Mouse (Mus musculus): Measurements from ENCODE around the gene Dtd1. TPM values are rescaled to one million over a fixed set of nuclear protein-coding genes. Genes with fewer than 3 reads are reported as not detected.

The Dtd1 gene
- total and polyA plus RNA-seq, 3 experiments: 32.5 to 36.0 TPM; not detected in 1

- H3K27ac ChIP-seq (ENCODE audit: control insufficient read depth, low read depth, low read length): no peak overlapping the region
- no peaks in the 10 kb centered on the region; a peak in 1 of 4 replicates for H3K27me3 ChIP-seq (ENCODE audit: control insufficient read depth in 1 of 2, insufficient read depth in 2 of 2, low read length in 2 of 2)
- no peaks in the 10 kb centered on the region for H3K79me2 ChIP-seq (ENCODE audit: control insufficient read depth, insufficient read depth, low read length, poor library complexity)
- DNase-seq (ENCODE audit: low read depth, low spot score): no peak
- H3K4me1 ChIP-seq (ENCODE audit: control insufficient read depth in 1 of 2, insufficient read depth in 2 of 2, low read length in 2 of 2): no peaks in the 10 kb centered on the region
- H3K4me3 ChIP-seq (ENCODE audit: control insufficient read depth in 1 of 2, insufficient read depth in 1 of 2, low read depth in 2 of 2, low read length in 2 of 2): no peak overlapping the region
- no peaks in the 10 kb centered on the region for H3K36me3 ChIP-seq (ENCODE audit: control insufficient read depth in 1 of 2, insufficient read depth in 2 of 2, low read length in 2 of 2)
- H3K9ac ChIP-seq (ENCODE audit: control insufficient read depth, low read depth, low read length, poor library complexity, severe bottlenecking): no peak overlapping the region
- TF ChIP-seq CHD1 (IDR thresholded peaks at IDR 0.05; ENCODE audit: low read depth, low read length) (no peak), MAX (IDR thresholded peaks at IDR 0.05; ENCODE audit: low read length) (no peak), SIN3A (IDR thresholded peaks at IDR 0.05; ENCODE audit: low read length) (no peak), ELF1 (IDR thresholded peaks at IDR 0.05; ENCODE audit: low read depth, low read length) (no peak), ETS1 (IDR thresholded peaks at IDR 0.05; ENCODE audit: low read depth, low read length) (no peak), ZC3H11A (IDR thresholded peaks at IDR 0.05; ENCODE audit: low read depth, low read length) (no peak), ZNF384 (IDR thresholded peaks at IDR 0.05; ENCODE audit: low read depth, low read length) (no peak), GABPA (IDR thresholded peaks at IDR 0.05; ENCODE audit: low read depth, low read length) (no peak), EP300 (IDR thresholded peaks at IDR 0.05; ENCODE audit: low read depth in 1 of 2, low read length in 2 of 2) (no peak), KAT2A (conservative IDR thresholded peaks at IDR 0.05; ENCODE audit: low read depth, low read length) (no peak), ZMIZ1 (IDR thresholded peaks at IDR 0.05; ENCODE audit: low read depth, low read length) (no peak), TBP (IDR thresholded peaks at IDR 0.05; ENCODE audit: low read depth, low read length) (no peak), GATA1 (IDR thresholded peaks at IDR 0.05; ENCODE audit: low read depth, low read length) (no peak), MXI1 (IDR thresholded peaks at IDR 0.05; ENCODE audit: low read depth, low read length) (no peak), RAD21 (IDR thresholded peaks at IDR 0.05; ENCODE audit: low read depth, low read length) (no peak), CHD2 (IDR thresholded peaks at IDR 0.05; ENCODE audit: low read length) (no peak), RCOR1 (IDR thresholded peaks at IDR 0.05; ENCODE audit: low read depth, low read length) (no peak)
- H3K9me3 ChIP-seq (replicated peaks; ENCODE audit: insufficient read depth, low read length): no peaks in the 10 kb centered on the region
These were observed 197.8 kb downstream of the Dtd1 start for GRCm38 (mm10) chr2:144797515-144797914.

- Histone ChIP-seq H3K9me3 (replicated peaks; ENCODE audit: insufficient read depth, low read length) (no peaks in the 10 kb centered on the region), H3K4me3 (ENCODE audit: control insufficient read depth in 1 of 2, insufficient read depth in 1 of 2, low read depth in 2 of 2, low read length in 2 of 2) (no peak overlapping the region), H3K9ac (ENCODE audit: control insufficient read depth, low read depth, low read length, poor library complexity, severe bottlenecking) (no peak overlapping the region), H3K27me3 (ENCODE audit: control insufficient read depth in 1 of 2, insufficient read depth in 2 of 2, low read length in 2 of 2) (no peaks in the 10 kb centered on the region), H3K36me3 (ENCODE audit: control insufficient read depth in 1 of 2, insufficient read depth in 2 of 2, low read length in 2 of 2) (no peaks in the 10 kb centered on the region), H3K79me2 (ENCODE audit: control insufficient read depth, insufficient read depth, low read length, poor library complexity) (no peaks in the 10 kb centered on the region), H3K4me1 (ENCODE audit: control insufficient read depth in 1 of 2, insufficient read depth in 2 of 2, low read length in 2 of 2) (no peaks in the 10 kb centered on the region), H3K27ac (ENCODE audit: control insufficient read depth, low read depth, low read length) (no peak overlapping the region)
- no peak for TF ChIP-seq ZNF384 (IDR thresholded peaks at IDR 0.05; ENCODE audit: low read depth, low read length)
- no peak for TF ChIP-seq MEF2A (IDR thresholded peaks at IDR 0.05; ENCODE audit: extremely low read depth, insufficient replicate concordance, low read depth, low read length, poor library complexity, severe bottlenecking)
- no peak for TF ChIP-seq TBP (IDR thresholded peaks at IDR 0.05; ENCODE audit: low read depth, low read length)
- no peak for TF ChIP-seq MXI1 (IDR thresholded peaks at IDR 0.05; ENCODE audit: low read depth, low read length)
- TF ChIP-seq MAFK (IDR thresholded peaks at IDR 0.05; ENCODE audit: borderline replicate concordance, low read depth, low read length): no peak
- TF ChIP-seq HCFC1 (IDR thresholded peaks at IDR 0.05; ENCODE audit: low read depth, low read length): no peak
- TF ChIP-seq NELFE (IDR thresholded peaks at IDR 0.05; ENCODE audit: low read depth, low read length): no peak
- no peak for TF ChIP-seq ELF1 (IDR thresholded peaks at IDR 0.05; ENCODE audit: low read depth, low read length)
- DNase-seq (ENCODE audit: low read depth, low spot score): no peak
These were observed 208.4 kb downstream of the Dtd1 start for GRCm38 (mm10) chr2:144807766-144808754.

All from MEL (cell line).